Mouse (Mus musculus): Measurements from ENCODE around the gene Mrgprg. TPM values are rescaled to one million over a fixed set of nuclear protein-coding genes. Genes with fewer than 3 reads are reported as not detected.

Mrgprg gene
- polyA plus RNA-seq, 1 experiment from 2014 or later, result not detected

DNA sequence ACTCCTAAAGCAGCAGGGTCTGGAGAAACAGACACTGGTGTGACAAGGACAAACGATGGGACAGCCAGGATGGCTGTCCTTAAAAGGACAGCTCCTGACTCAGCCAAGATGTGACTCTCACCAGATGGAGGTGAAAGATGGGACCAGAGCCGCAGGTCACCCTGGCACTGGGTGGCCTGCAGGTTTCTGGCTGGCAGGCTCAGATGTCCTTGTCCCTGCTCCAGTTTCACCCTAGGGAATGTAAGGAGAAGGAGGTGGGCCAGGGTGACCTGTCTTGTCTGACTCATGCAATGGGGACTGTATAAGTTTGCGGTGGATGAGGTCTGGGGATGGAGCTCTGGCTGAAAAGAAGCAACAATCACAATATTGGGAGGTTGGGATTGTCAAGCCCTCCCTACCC, 14.2 kb downstream of the Mrgprg start:
- Histone ChIP-seq H3K9ac (replicated peaks) (no peak overlapping the region), H3K27me3 (peaks cover 37% of the 10 kb centered on the region), H3K4me3 (no peak overlapping the region), H3K9me3 (no peaks in the 10 kb centered on the region), H3K4me2 (replicated peaks) (no peak overlapping the region), H3K27ac (replicated peaks) (no peak overlapping the region), H3K4me1 (peaks cover 26% of the 10 kb centered on the region), H3K36me3 (no peaks in the 10 kb centered on the region)
- ATAC-seq (ENCODE audit: low FRiP score, low read depth), result no peak
- WGBS, result 73% methylated on average over 3 of the region's 3 CpGs

DNA sequence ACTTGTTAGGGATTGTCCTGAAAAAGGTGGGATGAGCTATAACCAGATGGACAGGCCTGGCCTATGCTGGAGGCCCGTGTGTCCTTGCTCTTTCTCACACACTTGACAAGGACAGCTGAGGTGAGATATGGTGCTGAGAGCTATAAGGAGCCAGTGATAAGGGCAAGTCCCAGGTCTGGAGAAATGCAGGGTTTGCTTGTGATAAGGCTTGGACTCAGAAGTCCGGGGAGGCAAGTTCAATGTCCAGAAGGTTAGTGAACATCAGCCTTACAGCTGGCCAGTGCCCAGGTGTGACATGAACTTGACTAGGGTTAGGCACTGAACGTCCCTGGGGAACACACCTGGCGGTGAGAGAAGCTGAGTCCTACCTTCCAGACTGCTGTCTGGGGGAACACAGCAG, 14.7 kb downstream of the Mrgprg start:
- no peak for ATAC-seq (ENCODE audit: low FRiP score, low read depth)
- no peaks in the 10 kb centered on the region for H3K9me3 ChIP-seq
- peaks cover 31% of the 10 kb centered on the region for H3K27me3 ChIP-seq
- H3K9ac ChIP-seq (replicated peaks), result no peak overlapping the region
- no peaks in the 10 kb centered on the region for H3K36me3 ChIP-seq
- no peak overlapping the region for H3K4me2 ChIP-seq (replicated peaks)
- no peak overlapping the region for H3K4me3 ChIP-seq
- 75% methylated on average over 4 of the region's 4 CpGs for WGBS
- H3K27ac ChIP-seq (replicated peaks), result no peak overlapping the region
- peaks cover 21% of the 10 kb centered on the region for H3K4me1 ChIP-seq

DNA sequence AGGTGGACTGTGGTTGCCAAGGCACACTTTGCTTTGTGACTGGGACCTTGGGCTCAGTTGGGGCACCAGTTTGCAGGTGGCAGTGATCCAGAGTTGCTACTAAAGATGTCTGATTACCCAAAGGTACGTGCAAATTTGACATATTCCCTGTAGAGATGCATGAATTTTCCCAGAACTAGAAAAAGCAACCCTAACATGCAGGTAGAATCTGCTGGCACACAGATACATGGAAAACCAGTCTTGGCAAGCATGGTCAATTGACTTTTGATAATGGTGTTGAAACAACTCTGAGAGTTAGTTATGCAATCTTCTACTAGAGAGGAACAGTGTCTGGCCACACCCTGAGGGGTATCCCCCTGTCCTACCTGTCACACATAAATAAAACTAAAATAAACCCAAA, 15.4 kb downstream of the Mrgprg start:
- 80% methylated on average over 1 of the region's 1 CpGs for WGBS
- Histone ChIP-seq H3K4me3 (no peak overlapping the region), H3K4me2 (replicated peaks) (no peak overlapping the region), H3K4me1 (peaks cover 17% of the 10 kb centered on the region), H3K27me3 (peaks cover 29% of the 10 kb centered on the region), H3K27ac (replicated peaks) (no peak overlapping the region), H3K36me3 (no peaks in the 10 kb centered on the region), H3K9ac (replicated peaks) (no peak overlapping the region), H3K9me3 (no peaks in the 10 kb centered on the region)
- no peak for ATAC-seq (ENCODE audit: low FRiP score, low read depth)

DNA sequence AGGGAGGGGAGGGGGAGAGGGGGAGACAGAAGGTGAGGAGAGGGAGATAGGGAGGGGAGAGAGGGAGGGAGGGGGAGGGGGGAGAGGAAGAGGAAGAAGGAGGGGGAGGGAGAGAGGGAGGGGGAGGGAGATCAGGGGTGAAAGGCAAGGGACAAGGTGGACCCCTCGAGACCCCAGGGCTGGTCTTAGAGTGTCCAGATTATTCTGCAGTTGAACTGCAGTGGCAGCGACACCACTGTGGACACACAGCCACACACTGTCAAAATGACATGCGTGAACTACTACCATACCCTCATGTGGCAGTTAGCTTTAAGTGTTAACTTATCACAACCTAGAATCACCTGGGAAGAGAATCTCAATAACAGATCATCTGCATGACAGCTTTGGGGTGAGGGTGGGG, 17.7 kb downstream of the Mrgprg start:
- 0 out of 2 replicates have a peak, but pooled peaks have one; percentile 44 for ATAC-seq (ENCODE audit: low FRiP score, low read depth)
- H3K9me3 ChIP-seq, result no peaks in the 10 kb centered on the region
- peaks cover 16% of the 10 kb centered on the region for H3K4me1 ChIP-seq
- WGBS, result 78% methylated on average over 3 of the region's 3 CpGs
- H3K27ac ChIP-seq (replicated peaks), result no peak overlapping the region
- no peaks in the 10 kb centered on the region for H3K36me3 ChIP-seq
- peaks cover 6% of the 10 kb centered on the region; the same call in 1 of the 2 replicates for H3K27me3 ChIP-seq
- no peak overlapping the region for H3K9ac ChIP-seq (replicated peaks)
- no peak overlapping the region for H3K4me3 ChIP-seq
- H3K4me2 ChIP-seq (replicated peaks), result no peak overlapping the region

DNA sequence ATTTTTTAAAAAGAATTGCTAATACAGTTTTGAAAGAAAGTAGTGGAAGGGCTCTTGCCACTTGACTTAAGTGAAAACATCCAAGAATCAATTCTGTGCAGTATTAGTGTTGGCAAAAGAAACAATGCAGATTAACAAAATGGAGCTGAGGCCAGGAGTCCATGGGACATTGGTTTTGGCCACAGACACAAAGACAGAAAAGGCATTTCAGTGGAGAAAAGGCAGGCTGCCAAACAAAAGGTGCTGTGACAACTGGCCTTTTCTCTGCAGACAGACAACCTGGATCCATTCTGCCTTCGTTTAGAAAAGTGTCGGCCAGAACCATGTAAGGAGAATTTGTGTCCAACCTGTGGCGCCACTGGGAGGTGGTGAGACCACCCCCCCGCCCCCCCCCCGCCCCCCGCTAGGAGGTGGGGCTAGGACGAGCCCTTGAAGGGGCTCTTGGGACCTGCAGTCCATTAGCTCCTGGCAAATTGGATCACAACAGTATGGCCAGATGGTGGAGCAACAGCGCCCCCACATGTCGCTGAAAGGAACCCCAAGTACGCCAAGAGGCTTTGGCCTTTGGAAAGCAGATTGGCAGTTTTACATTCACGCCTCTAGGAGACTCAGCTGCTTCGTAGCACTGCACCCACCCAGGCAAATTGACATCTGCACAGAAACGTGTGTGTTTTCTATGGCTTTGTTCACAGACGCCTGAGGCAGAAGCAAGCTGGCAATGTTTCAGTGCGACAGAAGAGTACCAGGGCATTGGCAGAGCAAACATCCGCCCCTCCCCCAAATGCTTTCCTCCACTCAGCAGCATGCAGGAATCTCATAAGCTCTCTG, 18.5 kb downstream of the Mrgprg start:
- Histone ChIP-seq H3K27ac (replicated peaks) (peak overlapping the region; percentile 25; the same call in 1 of the 2 replicates), H3K4me3 (0 out of 2 replicates have a peak overlapping the region, but pooled peaks have one; percentile 5), H3K4me1 (peaks cover 16% of the 10 kb centered on the region), H3K4me2 (replicated peaks) (peak overlapping the region; percentile 44), H3K9ac (replicated peaks) (peak overlapping the region; percentile 24; the same call in 1 of the 2 replicates), H3K9me3 (no peaks in the 10 kb centered on the region), H3K27me3 (peaks cover 6% of the 10 kb centered on the region; the same call in 1 of the 2 replicates), H3K36me3 (no peaks in the 10 kb centered on the region)
- peak; percentile 83 for ATAC-seq (ENCODE audit: low FRiP score, low read depth)
- WGBS, result 5% methylated on average over 16 of the region's 16 CpGs

DNA sequence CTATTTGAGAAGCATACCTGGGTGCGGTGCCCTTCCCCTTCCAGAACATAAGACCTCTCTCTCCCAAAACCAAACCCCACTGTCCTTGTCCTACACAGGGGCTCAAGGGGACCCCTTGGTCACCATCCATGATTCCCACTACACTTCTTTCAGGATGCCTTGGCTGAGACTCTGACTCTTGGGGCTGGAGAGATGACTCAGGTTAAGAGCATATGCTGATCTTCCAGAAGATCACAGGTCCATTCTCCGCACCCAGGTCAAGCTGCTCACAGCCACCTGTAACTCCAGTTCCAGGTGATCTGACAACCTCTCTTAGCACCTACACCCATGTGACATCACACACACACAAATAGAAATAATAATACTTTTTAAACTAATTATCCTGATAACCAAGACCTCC, 26.1 kb downstream of the Mrgprg start:
- H3K36me3 ChIP-seq, result no peaks in the 10 kb centered on the region
- 34% methylated on average over 2 of the region's 2 CpGs for WGBS
- peaks cover 28% of the 10 kb centered on the region for H3K4me1 ChIP-seq
- no peaks in the 10 kb centered on the region for H3K9me3 ChIP-seq
- ATAC-seq (ENCODE audit: low FRiP score, low read depth), result no peak
- peak overlapping the region; percentile 94 for H3K4me2 ChIP-seq (replicated peaks)
- peak overlapping the region; percentile 69 for H3K4me3 ChIP-seq
- H3K27ac ChIP-seq (replicated peaks), result no peak overlapping the region
- H3K9ac ChIP-seq (replicated peaks), result peak overlapping the region; percentile 90
- peaks cover 15% of the 10 kb centered on the region for H3K27me3 ChIP-seq

DNA sequence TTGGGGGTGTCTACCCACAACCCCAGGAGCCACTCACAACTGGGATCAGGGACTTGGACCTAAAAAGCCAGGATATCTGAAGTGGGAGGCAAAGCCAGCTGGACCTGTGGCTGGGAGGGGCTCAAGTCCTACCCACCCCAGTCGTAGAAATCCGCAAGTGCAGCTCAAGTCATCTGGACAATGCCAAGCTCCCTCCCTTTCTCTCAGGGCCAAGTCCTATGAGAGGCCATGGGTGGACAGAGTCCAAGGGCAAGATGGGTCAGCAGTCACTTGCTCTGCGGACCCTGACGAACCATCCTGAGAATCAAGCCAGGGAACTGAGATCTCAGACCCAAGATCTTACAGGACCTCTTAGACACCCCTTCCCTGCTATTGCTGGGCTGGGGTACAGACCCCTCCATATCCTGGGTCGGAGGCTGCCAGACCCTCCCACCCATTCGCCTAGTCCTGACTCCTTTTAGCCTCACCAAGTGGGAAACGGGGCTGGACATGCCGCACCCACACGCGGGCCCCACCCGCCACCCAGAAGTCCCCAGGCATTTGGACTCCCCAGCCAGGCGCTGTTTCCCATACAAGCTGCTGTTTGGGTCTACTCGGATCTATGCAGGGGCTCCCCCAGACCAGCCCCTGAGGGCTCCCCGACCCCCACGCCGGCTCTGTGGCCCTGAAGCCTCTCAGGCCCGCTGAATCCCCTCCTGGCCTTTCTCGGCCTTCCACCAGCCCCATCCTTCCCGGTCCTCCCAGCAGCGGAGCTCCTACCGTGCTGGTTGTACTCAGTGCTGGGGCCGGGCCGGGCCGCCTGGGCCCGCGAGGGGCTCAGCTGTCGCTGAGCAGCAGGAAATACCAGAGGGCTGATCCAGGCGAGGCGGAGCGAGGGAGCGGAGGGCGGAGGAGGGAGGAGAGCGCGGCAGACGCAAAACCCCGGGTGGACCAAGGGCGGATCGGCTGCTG, 27.0 kb downstream of the Mrgprg start:
- Histone ChIP-seq H3K4me1 (peaks cover 28% of the 10 kb centered on the region), H3K27me3 (peaks cover 15% of the 10 kb centered on the region), H3K9ac (replicated peaks) (peak overlapping the region; percentile 90), H3K9me3 (no peaks in the 10 kb centered on the region), H3K27ac (replicated peaks) (peak overlapping the region; percentile 56; the same call in 1 of the 2 replicates), H3K4me3 (peak overlapping the region; percentile 69), H3K36me3 (no peaks in the 10 kb centered on the region), H3K4me2 (replicated peaks) (peak overlapping the region; percentile 94)
- peak; percentile 92 for ATAC-seq (ENCODE audit: low FRiP score, low read depth)
- 2% methylated on average over 34 of the region's 38 CpGs for WGBS

DNA sequence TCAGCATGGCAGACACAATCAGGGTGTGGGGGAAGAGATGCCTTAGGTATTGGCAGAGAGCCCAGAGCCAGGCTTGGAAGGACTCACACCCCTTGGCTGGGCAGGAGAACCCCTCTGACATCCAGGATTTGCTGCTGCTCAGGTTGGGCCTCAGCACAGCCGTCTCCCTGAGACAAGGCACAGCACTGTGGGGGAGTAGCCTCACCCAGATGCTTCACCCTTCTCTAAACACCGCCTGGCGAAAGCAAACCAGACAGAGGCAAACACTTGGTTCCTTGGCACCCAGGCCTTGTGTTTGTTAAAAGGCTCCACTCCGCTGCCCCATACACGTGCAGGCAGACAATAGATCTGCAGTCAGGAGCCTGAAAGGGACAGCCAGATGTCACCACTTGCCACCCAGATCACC, 28.2 kb downstream of the Mrgprg start:
- Histone ChIP-seq H3K27me3 (peaks cover 15% of the 10 kb centered on the region), H3K9me3 (no peaks in the 10 kb centered on the region), H3K4me1 (peaks cover 28% of the 10 kb centered on the region), H3K27ac (replicated peaks) (peak overlapping the region; percentile 56), H3K4me2 (replicated peaks) (peak overlapping the region; percentile 94), H3K9ac (replicated peaks) (peak overlapping the region; percentile 90), H3K4me3 (peak overlapping the region; percentile 69), H3K36me3 (no peaks in the 10 kb centered on the region)
- ATAC-seq (ENCODE audit: low FRiP score, low read depth), result no peak
- WGBS, result 34% methylated on average over 5 of the region's 5 CpGs

DNA sequence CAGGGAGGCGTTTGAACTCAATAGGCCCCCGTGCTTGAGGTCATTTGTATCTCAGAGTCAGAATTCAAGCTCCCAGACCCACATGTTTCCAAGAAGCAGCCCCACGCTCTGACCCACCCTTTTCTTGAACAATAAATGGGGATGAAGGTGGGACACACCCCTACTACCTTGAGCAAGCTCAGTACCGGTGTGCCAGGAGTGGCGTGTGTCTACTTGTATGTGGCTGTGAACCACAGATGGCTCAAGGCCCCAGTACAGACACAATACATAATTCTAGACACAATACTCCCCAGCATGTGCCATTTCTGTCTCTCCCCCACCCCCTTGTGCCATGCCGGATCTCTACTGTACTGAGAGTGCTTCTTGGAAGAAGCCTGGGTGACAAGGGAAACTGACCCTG, 28.6 kb downstream of the Mrgprg start:
- 75% methylated on average over 6 of the region's 6 CpGs for WGBS
- Histone ChIP-seq H3K9me3 (no peaks in the 10 kb centered on the region), H3K4me1 (peaks cover 28% of the 10 kb centered on the region), H3K27me3 (peaks cover 15% of the 10 kb centered on the region), H3K36me3 (no peaks in the 10 kb centered on the region), H3K9ac (replicated peaks) (peak overlapping the region; percentile 90), H3K4me3 (peak overlapping the region; percentile 69), H3K4me2 (replicated peaks) (peak overlapping the region; percentile 94), H3K27ac (replicated peaks) (peak overlapping the region; percentile 56)
- no peak for ATAC-seq (ENCODE audit: low FRiP score, low read depth)

DNA sequence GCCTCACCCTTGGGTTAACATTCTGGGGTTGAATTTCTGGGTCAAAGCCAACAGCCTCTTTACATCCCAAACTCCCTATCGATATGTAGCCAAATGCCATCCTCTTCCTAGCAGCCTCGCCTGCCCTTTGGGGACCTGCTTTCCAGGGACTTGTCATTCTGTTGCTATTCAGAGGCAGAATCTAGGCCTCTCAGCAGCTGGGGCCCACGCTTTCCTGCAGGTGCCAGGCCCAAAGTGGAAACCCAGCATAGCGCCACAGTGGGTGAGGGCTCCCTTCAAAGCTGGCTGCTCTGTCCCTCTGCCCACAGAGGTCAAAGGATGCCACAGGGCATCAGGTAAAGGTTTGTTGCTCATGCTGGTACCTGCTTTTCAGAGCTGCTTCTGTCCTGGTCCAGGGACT, 33.0 kb downstream of the Mrgprg start:
- H3K27ac ChIP-seq (replicated peaks), result no peak overlapping the region
- no peak overlapping the region for H3K9ac ChIP-seq (replicated peaks)
- H3K27me3 ChIP-seq, result no peaks in the 10 kb centered on the region
- WGBS, result 85% methylated on average over 4 of the region's 4 CpGs
- no peak for ATAC-seq (ENCODE audit: low FRiP score, low read depth)
- H3K4me3 ChIP-seq, result no peak overlapping the region
- H3K36me3 ChIP-seq, result no peaks in the 10 kb centered on the region
- H3K4me2 ChIP-seq (replicated peaks), result no peak overlapping the region
- H3K9me3 ChIP-seq, result no peaks in the 10 kb centered on the region
- peaks cover 10% of the 10 kb centered on the region for H3K4me1 ChIP-seq

DNA sequence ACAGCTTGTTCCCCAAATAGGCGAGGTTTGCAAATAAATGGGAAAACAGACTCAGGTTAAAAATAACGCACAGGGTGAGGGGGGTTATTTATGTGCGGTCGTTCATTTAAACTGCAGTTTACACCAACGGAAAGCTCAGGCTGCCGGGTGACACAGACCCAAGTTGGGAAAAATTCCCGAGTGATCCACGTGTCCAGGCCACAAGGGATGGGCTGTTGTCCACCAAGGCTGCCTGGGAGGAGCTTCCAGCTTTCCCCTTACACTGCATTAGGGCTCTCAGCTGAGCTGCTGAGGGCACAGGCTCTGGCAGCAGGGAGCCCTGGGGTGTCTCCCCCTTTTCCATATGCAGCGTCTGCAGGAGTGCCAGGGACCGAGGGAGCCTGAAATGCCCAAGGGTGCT, 36.9 kb downstream of the Mrgprg start:
- no peaks in the 10 kb centered on the region for H3K9me3 ChIP-seq
- no peaks in the 10 kb centered on the region for H3K27me3 ChIP-seq
- H3K4me3 ChIP-seq, result no peak overlapping the region
- no peaks in the 10 kb centered on the region for H3K4me1 ChIP-seq
- no peak overlapping the region for H3K27ac ChIP-seq (replicated peaks)
- 81% methylated on average over 10 of the region's 10 CpGs for WGBS
- no peak overlapping the region for H3K4me2 ChIP-seq (replicated peaks)
- ATAC-seq (ENCODE audit: low FRiP score, low read depth), result no peak
- no peak overlapping the region for H3K9ac ChIP-seq (replicated peaks)
- no peaks in the 10 kb centered on the region for H3K36me3 ChIP-seq

DNA sequence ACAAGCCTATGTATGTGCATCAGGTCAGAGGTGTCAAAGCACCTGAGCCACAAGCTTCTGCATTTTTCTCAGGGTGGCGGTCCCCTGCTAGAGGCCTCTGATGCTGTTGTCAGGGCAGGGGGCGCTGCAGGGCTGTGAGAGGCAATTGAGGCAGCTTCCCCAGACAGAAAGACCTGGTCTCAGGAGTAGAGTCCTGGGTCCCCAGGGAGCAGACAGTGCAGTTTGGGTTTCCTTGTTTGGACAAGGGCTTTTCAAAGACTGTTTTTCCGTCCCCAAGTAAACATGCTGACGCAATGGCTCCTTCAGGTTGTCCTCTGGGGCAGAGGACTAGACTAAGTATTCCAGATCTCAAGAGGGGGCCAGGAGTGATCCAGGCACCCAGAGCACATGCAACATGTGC, 40.4 kb downstream of the Mrgprg start:
- no peak for ATAC-seq (ENCODE audit: low FRiP score, low read depth)
- H3K27ac ChIP-seq (replicated peaks), result no peak overlapping the region
- H3K4me2 ChIP-seq (replicated peaks), result no peak overlapping the region
- no peak overlapping the region for H3K9ac ChIP-seq (replicated peaks)
- WGBS, result 78% methylated on average over 4 of the region's 4 CpGs
- H3K4me3 ChIP-seq, result no peak overlapping the region
- no peaks in the 10 kb centered on the region for H3K27me3 ChIP-seq
- no peaks in the 10 kb centered on the region for H3K4me1 ChIP-seq
- H3K9me3 ChIP-seq, result no peaks in the 10 kb centered on the region
- H3K36me3 ChIP-seq, result no peaks in the 10 kb centered on the region

All from midbrain, embryonic 12.5 days (tissue).